Mouse (Mus musculus): ENCODE results near the gene Haao. TPM values are rescaled to one million over a fixed set of nuclear protein-coding genes. Genes with fewer than 3 reads are reported as not detected.

Haao gene
- polyA plus RNA-seq, 1 experiment, result 0.19 TPM

DNA sequence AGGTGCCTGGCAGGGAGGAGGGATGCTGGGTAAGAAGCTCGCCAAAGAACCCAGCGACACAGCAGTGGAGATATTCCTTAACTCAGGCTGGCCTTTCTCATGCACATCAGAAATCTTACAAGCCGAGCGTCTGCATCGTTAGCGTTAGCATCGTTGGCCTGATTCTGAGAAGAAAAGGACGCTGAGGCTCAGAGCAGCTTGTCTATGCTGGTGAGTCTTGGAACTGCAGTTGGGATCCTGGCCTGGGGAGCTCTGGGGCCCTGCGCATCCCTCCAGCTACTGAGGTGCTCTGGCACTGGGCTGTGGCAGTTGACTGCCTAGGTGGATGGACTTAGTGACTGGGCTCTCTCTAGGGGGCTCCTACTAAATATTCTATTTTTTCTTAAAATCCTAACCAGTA, 8.6 kb downstream of the Haao start:
- Histone ChIP-seq H3K27me3 (ENCODE audit: control insufficient read depth, insufficient read depth, low read length) (no peaks in the 10 kb centered on the region), H3K36me3 (ENCODE audit: control insufficient read depth, insufficient read depth, low read length) (no peaks in the 10 kb centered on the region), H3K4me3 (ENCODE audit: control insufficient read depth, low read depth, low read length) (no peak overlapping the region), H3K4me1 (ENCODE audit: control insufficient read depth, insufficient read depth, low read length) (no peaks in the 10 kb centered on the region; the same call in 1 of the 2 replicates), H3K27ac (ENCODE audit: control insufficient read depth, insufficient read depth, low read depth, low read length) (no peak overlapping the region)
- TF ChIP-seq POLR2A (IDR thresholded peaks at IDR 0.05; ENCODE audit: control insufficient read depth, low read depth, low read length) (no peak), CTCF (IDR thresholded peaks at IDR 0.05; ENCODE audit: control insufficient read depth, insufficient read depth, insufficient replicate concordance, low read depth, low read length) (no peak; the same call in 1 of the 2 replicates)

DNA sequence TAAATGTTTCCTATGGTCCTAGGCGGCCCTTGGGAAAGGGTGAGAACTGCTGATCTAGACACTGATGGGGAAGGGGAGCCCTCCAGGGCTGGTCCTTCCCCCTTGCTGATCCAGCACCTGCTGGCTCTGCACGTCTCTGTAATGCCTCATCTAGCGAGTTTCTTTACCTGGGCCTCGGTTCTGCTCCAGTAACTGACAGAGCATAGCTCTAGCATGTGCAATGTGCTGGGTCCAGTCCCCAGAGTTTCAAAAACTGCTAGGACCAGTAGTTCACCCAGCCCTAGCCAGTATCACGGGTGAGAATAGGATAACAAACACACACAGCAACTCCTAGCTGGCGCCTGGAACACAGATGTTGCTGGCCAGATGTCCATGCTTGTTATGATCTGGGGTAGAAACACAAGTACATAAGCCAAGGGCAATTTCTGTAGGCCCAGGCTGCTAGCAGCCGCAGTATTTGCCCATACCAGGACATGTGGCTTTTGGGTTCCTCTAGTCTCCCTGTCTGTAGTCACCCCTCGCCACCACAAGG, 10.0 kb downstream of the Haao start:
- H3K27ac ChIP-seq (ENCODE audit: control insufficient read depth, insufficient read depth, low read depth, low read length), result no peak overlapping the region
- no peaks in the 10 kb centered on the region for H3K4me1 ChIP-seq (ENCODE audit: control insufficient read depth, insufficient read depth, low read length)
- H3K36me3 ChIP-seq (ENCODE audit: control insufficient read depth, insufficient read depth, low read length), result no peaks in the 10 kb centered on the region
- no peak overlapping the region for H3K4me3 ChIP-seq (ENCODE audit: control insufficient read depth, low read depth, low read length)
- H3K27me3 ChIP-seq (ENCODE audit: control insufficient read depth, insufficient read depth, low read length), result no peaks in the 10 kb centered on the region
- no peak for TF ChIP-seq CTCF (IDR thresholded peaks at IDR 0.05; ENCODE audit: control insufficient read depth, insufficient read depth, insufficient replicate concordance, low read depth, low read length)
- no peak for TF ChIP-seq POLR2A (IDR thresholded peaks at IDR 0.05; ENCODE audit: control insufficient read depth, low read depth, low read length)

DNA sequence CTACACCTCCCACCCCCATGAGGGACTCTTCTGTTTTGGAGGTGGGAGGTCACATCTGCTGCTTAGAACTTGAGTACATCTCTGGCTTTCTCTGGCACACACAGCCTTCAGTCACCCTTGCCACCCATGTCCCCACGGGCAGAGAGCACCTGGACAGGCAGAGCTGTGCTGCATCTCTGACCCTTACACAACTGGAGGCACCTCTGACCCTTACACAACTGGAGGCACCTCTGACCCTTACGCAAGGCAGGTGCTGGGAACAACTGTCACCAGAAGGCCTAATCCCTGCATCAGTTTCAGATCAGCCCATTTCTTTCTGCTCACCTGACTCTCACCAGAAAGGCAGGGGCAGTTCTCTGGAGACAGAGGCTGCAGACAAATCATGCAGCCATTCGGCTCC, 11.7 kb downstream of the Haao start:
- Histone ChIP-seq H3K4me3 (ENCODE audit: control insufficient read depth, low read depth, low read length) (no peak overlapping the region), H3K4me1 (ENCODE audit: control insufficient read depth, insufficient read depth, low read length) (no peaks in the 10 kb centered on the region), H3K27me3 (ENCODE audit: control insufficient read depth, insufficient read depth, low read length) (no peaks in the 10 kb centered on the region), H3K36me3 (ENCODE audit: control insufficient read depth, insufficient read depth, low read length) (no peaks in the 10 kb centered on the region), H3K27ac (ENCODE audit: control insufficient read depth, insufficient read depth, low read depth, low read length) (no peak overlapping the region)
- TF ChIP-seq POLR2A (IDR thresholded peaks at IDR 0.05; ENCODE audit: control insufficient read depth, low read depth, low read length) (no peak), CTCF (IDR thresholded peaks at IDR 0.05; ENCODE audit: control insufficient read depth, insufficient read depth, insufficient replicate concordance, low read depth, low read length) (no peak)

DNA sequence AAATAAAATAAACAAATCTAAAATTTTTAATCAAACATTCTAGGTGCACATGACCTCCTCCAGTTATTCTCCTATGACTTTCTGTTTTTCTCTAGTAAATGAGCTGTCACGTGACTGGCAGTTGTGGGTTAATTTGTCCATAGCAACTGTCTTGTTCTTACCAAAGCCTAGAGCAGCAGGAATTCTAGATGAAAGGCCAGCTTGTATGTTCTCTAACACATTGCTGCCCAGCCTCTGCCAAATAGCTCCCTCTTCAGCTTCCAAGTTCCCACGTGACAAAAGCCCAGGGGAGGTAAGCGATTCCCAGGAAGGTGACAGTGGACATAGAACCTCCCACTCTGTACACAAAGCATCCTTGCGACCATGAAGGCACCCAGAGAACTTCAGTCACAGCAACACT, 13.6 kb downstream of the Haao start:
- no peaks in the 10 kb centered on the region for H3K36me3 ChIP-seq (ENCODE audit: control insufficient read depth, insufficient read depth, low read length)
- TF ChIP-seq POLR2A (IDR thresholded peaks at IDR 0.05; ENCODE audit: control insufficient read depth, low read depth, low read length), result no peak
- TF ChIP-seq CTCF (IDR thresholded peaks at IDR 0.05; ENCODE audit: control insufficient read depth, insufficient read depth, insufficient replicate concordance, low read depth, low read length), result no peak
- no peak overlapping the region for H3K27ac ChIP-seq (ENCODE audit: control insufficient read depth, insufficient read depth, low read depth, low read length)
- no peaks in the 10 kb centered on the region for H3K27me3 ChIP-seq (ENCODE audit: control insufficient read depth, insufficient read depth, low read length)
- no peak overlapping the region for H3K4me3 ChIP-seq (ENCODE audit: control insufficient read depth, low read depth, low read length)
- no peaks in the 10 kb centered on the region for H3K4me1 ChIP-seq (ENCODE audit: control insufficient read depth, insufficient read depth, low read length)

DNA sequence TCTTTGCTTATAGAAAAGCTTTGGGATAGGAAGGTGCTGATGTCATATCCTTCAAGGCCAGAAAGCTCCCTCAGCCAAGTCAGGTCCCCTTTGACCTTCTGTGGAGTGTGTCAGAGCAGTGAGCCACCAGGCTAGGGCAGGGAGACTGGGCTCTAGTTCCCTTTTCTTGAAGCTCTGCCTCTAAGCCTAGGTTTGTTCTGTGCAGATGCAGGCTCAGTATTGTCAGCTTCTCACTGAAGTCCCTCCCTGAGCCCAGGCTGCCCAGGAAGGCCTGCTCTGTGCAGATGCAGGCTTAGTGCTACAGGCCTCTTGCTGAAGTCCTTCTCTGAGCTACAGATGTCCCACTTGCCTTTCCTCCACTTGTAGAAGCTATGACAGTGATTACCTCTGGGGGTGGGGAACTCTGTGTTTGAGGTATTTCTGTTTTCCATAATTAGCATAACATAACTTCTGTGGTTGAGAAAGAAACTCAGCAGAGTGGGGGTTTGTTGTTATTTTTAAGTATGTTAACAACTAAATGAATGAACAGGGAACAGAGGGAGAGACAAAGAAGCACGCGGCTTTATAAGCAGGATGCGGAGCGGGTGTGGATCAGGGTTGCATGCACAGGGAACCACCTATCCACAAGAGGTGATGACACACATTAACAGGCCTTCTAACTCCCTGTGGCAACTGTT, 17.0 kb downstream of the Haao start:
- no peaks in the 10 kb centered on the region for H3K4me1 ChIP-seq (ENCODE audit: control insufficient read depth, insufficient read depth, low read length)
- H3K27me3 ChIP-seq (ENCODE audit: control insufficient read depth, insufficient read depth, low read length), result no peaks in the 10 kb centered on the region
- H3K27ac ChIP-seq (ENCODE audit: control insufficient read depth, insufficient read depth, low read depth, low read length), result no peak overlapping the region
- no peaks in the 10 kb centered on the region for H3K36me3 ChIP-seq (ENCODE audit: control insufficient read depth, insufficient read depth, low read length)
- no peak overlapping the region for H3K4me3 ChIP-seq (ENCODE audit: control insufficient read depth, low read depth, low read length)
- TF ChIP-seq CTCF (IDR thresholded peaks at IDR 0.05; ENCODE audit: control insufficient read depth, insufficient read depth, insufficient replicate concordance, low read depth, low read length) (no peak), POLR2A (IDR thresholded peaks at IDR 0.05; ENCODE audit: control insufficient read depth, low read depth, low read length) (no peak)

DNA sequence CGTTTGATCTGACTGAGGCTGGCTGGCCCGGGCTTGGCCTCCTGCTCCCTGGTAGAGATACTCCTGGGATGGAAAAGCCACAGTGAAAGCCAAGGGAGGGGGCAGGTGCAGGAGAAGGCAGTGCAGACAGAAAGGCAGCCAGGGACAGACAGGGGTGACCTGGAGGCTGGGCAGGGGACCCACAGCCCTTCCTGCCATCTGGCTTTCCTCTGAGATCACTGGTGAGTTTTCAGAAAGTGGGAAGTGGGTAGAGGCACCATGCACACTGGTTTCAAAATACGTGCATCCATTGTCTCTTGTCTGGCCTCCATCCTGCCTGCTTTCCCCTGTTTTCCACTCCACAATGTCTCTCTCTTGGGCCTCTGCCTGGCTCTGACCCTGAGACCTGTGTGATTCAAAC, 18.4 kb downstream of the Haao start:
- H3K4me1 ChIP-seq (ENCODE audit: control insufficient read depth, insufficient read depth, low read length), result no peaks in the 10 kb centered on the region
- H3K27ac ChIP-seq (ENCODE audit: control insufficient read depth, insufficient read depth, low read depth, low read length), result no peak overlapping the region
- no peaks in the 10 kb centered on the region for H3K27me3 ChIP-seq (ENCODE audit: control insufficient read depth, insufficient read depth, low read length)
- H3K36me3 ChIP-seq (ENCODE audit: control insufficient read depth, insufficient read depth, low read length), result no peaks in the 10 kb centered on the region
- no peak for TF ChIP-seq POLR2A (IDR thresholded peaks at IDR 0.05; ENCODE audit: control insufficient read depth, low read depth, low read length)
- TF ChIP-seq CTCF (IDR thresholded peaks at IDR 0.05; ENCODE audit: control insufficient read depth, insufficient read depth, insufficient replicate concordance, low read depth, low read length), result no peak
- H3K4me3 ChIP-seq (ENCODE audit: control insufficient read depth, low read depth, low read length), result no peak overlapping the region

DNA sequence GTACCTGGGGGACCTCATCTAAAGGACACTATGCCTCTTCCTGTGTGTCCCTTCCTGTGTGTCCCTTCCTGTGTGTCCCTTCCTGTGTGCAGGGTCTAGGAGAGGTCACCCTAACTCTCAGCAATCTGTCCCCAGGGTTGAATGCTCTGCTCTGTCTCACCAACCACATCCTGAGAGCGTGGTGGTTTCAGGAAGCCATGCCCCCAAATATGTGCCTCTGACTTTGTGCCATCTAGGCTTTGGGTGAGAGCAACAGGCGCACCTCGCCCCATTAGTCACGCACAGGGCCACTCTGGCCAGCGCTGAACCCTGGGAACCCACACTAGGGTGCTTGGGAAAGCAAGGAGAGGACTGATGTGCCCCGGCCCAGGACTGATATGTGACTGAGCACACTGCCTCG, 23.9 kb downstream of the Haao start:
- TF ChIP-seq CTCF (IDR thresholded peaks at IDR 0.05; ENCODE audit: control insufficient read depth, insufficient read depth, insufficient replicate concordance, low read depth, low read length) (no peak), POLR2A (IDR thresholded peaks at IDR 0.05; ENCODE audit: control insufficient read depth, low read depth, low read length) (no peak)
- H3K27ac ChIP-seq (ENCODE audit: control insufficient read depth, insufficient read depth, low read depth, low read length), result no peak overlapping the region
- H3K36me3 ChIP-seq (ENCODE audit: control insufficient read depth, insufficient read depth, low read length), result no peaks in the 10 kb centered on the region
- H3K27me3 ChIP-seq (ENCODE audit: control insufficient read depth, insufficient read depth, low read length), result no peaks in the 10 kb centered on the region
- no peak overlapping the region for H3K4me3 ChIP-seq (ENCODE audit: control insufficient read depth, low read depth, low read length)
- H3K4me1 ChIP-seq (ENCODE audit: control insufficient read depth, insufficient read depth, low read length), result no peaks in the 10 kb centered on the region
